Mouse (Mus musculus) A20 (cell line): ENCODE measurements around the gene Smad6.

Source experiments
- DNase-seq: peaks from one replicate; pipeline ENCODE4 v3.0.0-alpha.2; 2011; ENCODE audit warnings: low read depth, low spot score

Gene Smad6

DNA sequence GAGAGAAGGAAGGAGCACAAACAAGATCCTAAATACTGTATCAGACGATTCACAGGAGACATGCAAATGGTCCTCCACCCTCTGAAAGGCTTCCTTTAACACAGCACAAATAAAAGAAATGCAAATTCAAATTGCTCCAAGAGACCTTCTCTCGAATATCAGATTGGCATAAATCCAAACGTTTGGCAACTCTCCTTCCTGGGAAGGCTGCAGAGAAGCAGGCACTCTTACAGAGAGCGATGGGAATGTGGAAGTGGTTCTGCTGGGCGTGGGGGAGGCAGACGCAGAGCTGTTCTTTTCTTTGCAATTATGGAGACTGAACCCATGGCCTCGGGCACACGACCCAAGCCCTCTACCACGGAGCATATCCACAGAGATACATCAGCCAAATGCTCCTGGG lies 109.8 kb downstream of the Smad6 start:
- no peak for DNase-seq

DNA sequence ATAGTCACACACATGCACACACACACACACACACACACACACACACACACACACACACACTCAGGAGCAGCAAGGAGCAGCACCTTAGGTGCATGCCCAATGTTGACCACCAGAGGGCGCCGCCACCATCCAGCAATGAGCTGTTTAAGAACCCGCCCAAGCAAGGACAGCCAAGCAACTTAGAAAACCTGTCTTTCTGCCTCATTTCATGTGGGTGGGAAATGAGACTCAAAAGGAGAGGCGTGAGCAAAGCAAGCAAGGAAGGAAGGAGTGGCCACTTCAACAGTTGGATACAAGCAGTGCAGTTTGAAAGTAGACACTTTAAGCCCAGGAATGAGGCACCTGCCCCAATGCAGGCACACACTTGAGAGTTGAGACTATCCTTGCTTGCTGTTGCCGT lies 112.2 kb downstream of the Smad6 start:
- DNase-seq: peak; percentile 76

DNA sequence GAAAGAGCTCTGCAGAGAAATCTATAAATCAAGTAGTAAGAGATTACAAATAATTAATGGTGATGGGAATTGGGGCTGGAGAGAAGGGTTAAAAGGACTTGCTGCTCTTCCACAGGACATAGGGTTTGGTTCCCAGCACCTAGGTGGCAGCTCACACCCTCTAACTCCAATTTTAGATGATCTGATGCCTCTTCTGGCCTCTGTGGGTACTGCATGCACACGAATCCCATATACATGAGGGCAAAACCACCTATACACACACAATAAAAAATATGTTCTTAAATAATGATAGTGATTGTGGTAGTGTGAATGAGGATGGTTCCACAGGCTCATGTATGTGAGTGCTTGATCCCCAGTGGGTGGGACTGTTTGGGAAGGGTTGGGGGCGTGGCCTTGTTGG lies 117.3 kb downstream of the Smad6 start:
- DNase-seq: no peak
